Mouse (Mus musculus) adrenal gland, adult (tissue): ENCODE results near the gene Ptbp3.
A peak's percentile ranks its signal among the peaks of the same experiment; 100 is the strongest.
"Not testable (repeated sequence)": the region's sequence is repeated elsewhere in the genome, so short reads cannot be mapped to it uniquely, and the experiment has no call there.

Source experiments
- DNase-seq, 2 experiments: peaks; one replicate each; pipeline ENCODE4 v3.0.0; 2022 to 2023; ENCODE audit warnings: low spot score in 1 of 2; ENCODE audit not compliant: inconsistent age in 2 of 2

The Ptbp3 gene

DNA sequence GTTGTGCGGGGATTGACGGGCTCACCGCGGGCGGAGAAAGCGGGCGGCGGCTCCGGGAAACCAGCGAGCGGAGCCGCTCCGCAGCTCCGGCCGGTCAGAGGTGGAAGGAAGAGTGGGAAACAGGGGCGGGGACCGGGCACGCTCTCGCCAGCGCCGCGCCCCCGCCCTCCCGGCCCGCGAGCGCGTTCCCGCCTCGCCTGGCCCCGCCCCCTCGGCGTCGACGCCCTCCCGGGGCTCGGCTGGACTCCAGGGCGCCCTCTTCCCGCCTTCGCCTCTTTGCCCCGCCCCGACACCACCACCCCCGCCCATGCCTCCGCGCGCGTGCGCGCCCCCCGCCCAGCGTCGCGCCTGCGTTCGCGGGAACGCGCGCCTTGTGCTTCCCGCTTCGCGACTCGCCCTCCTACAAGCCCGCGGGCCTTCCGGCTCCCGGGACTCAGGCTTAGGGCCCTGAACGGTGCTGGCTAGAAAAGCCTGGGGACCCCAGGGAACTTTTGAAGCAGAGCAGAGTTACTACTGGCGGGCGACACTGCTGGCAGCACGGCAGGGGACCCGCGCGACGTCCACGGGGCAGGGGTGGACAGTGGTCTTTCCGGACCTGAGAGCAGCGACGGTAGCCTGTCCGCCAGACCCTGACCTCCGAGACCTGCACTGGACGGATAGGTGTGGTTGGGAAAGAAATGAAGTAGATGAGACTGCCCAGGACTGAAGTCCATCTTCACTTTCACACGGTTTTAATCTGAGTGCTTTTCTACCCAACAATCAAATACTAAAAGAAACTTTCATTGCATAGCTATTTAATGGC, at the start of gene Ptbp3:
Ptbp3 (minus strand) TSS at position 190 of the 802 bp plus-strand sequence.
- DNase-seq = peak; percentile 94 to 97

GRCm38 (mm10) chr4:59596556-59596955, 47.4 kb upstream of the Ptbp3 start:
- DNase-seq = no peak

DNA sequence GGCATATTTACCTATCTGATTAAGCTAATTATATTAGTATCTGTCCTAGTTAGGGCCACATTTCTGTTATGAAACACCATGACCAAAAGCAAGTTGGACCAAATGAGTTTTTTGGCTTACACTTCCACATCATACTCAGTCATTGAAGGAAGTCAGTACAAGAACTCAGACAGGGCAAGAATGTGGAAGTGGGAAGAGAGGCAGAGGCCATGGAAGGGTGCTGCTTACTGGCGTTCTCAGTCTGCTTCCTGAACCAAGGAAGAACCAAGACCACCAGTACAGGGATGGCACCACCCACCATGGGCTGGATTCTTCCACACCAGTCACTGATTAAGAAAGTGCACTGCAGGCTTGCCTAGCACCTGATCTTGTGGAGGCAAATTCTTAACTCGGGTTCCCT, 45.5 kb upstream of the Ptbp3 start:
- no peak for DNase-seq

DNA sequence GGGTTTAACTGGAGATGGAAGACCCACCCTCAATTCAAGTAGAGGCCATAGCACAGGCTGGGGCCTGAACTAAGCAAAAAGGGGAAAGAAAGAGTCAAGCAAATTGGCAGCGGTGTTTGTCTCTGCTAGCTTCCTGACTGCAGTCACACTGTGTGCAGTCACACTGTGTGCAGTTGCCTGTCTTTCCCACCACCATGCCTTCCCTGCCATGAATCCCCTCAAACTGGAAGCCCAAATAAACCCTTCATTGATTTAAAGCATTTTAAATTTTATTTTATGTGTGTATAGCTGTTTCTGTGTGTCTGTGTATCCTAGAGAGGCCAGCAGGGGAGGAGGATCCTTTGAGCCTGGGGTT, 38.7 kb upstream of the Ptbp3 start:
- DNase-seq = no peak

DNA sequence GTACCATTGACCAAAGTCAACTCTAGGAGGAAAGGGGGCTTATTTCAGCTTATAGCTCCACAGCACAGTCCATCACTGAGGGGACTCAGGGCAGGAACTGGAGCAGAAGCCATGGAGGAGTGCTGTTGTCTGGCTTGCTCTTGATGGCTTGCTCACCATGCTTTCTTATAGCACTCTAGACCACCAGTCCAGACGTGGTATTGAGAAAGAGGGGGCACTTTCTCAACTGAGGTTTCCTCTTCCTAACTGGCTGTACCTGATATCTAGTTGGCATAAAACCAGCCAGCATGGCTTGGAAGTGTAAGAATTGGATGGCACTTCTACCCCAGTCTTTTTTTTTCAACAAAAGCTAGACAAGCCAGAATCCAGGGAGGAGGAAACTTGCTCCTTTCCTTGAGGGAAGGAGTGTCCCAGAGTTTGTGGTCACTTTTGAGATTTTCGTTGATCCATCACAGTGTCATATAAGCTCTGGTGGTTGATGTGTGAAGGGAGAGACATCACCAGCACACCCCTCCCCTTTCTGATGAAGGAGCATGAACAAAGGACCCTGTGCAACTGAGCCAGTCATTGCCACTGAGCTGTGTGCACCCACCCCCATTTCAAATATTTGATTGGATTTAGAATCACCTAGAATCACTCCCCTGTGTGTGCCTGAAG, 38.2 kb upstream of the Ptbp3 start:
- DNase-seq = no peak

GRCm38 (mm10) chr4:59585097-59585496, 35.9 kb upstream of the Ptbp3 start:
- DNase-seq = peak; percentile 45 to 74

DNA sequence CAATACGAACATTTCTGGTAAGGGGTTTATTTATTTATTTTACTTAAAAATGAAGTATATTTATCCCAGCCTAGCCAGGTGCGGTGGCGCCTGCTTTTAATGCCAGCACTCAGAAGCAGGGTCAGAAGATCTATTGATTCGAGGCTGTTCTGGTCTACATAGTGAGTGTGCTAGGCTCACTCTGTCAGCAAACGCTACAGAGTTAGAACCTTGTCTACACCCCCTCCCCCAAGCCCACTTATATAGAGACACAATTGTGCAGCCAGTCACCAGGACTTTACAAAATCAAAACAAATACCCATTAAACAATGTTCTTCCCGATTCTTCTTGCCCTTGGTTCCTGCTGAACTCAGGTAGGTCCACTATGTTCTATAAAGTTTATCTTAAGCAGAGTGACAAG, 33.0 kb upstream of the Ptbp3 start:
- peak in 1 of 2 experiments; percentile 62 for DNase-seq

- DNase-seq = peak; percentile 99 to 100
Measured at GRCm38 (mm10) chr4:59581314-59582185, 32.4 kb upstream of the Ptbp3 start, which contains the start of gene Hsdl2. Gene Hsdl2 (plus strand): TSS chr4:59581563.

DNA sequence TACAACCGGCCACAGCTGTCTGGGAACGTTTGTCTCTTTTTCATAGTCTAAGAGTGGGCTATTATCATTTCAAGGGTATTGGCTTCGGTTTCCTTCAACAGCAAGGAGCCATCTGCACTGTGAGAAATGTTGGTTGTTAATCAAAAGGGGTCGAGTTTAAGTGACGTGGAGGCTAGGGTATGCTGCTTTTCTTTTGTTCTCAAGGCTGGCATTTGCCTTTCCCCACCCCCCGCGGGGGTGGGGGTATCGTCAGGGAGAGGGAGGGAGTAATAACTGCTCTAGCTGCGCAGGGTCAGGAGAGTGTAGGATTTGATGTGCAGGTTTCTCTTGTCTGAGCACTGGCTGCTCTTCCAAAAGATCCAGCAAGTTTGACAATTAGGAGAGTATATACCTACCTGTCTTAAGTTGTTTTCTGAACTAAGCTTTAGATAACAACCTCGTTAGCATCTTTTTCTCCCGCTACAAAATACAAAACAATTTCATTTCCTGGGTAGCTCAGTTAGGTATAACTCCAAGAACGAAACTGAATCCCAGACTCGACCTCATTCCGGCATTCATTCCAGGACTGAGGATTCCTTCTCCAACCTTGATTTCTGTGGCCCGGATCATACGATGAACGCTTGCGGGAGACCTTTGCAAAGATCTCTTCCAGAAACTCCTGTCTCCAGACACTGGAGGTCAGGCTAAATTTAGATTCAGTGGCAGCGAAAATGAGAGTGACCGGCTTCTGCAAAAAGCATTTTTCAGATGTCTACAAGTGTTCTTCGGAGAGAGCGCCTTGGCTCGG, 31.5 kb upstream of the Ptbp3 start:
- DNase-seq = peak; percentile 65 to 82

DNA sequence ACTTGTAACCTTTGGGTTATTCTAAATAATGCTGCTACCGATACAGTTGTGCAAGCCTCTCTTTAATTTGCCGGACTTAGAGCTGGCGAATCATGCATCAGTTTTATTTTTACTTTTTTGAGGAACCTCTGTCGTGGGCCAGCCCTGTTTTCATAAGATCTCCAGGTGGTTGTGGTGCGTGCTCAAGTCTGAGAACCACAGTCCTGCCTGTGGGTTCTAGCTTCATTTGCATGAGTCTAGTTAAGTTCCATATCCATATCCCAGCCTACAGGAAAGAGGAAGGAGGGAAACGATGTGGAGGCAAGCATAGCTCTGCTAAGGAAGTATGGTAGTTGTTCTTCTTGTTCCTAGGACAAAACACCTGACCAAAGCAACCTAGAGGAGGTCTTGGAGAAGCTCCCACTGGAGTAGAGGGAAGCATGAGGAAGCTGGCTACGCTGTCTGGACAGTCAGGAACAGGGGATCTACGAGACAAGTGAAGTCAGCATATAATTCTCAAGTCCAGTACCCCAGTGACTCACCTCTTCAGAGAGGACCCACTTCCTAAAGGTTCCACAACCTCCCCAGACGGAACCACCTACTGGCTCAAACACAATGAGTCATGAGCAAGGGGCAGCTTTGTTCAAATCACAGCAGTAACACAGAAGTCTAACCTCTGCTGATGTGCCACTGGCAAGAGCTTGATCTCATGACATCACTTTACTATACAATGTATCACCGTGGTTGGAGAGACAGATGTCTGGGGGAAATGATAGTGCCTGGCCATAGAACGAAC, 26.2 kb upstream of the Ptbp3 start:
- no peak for DNase-seq

DNA sequence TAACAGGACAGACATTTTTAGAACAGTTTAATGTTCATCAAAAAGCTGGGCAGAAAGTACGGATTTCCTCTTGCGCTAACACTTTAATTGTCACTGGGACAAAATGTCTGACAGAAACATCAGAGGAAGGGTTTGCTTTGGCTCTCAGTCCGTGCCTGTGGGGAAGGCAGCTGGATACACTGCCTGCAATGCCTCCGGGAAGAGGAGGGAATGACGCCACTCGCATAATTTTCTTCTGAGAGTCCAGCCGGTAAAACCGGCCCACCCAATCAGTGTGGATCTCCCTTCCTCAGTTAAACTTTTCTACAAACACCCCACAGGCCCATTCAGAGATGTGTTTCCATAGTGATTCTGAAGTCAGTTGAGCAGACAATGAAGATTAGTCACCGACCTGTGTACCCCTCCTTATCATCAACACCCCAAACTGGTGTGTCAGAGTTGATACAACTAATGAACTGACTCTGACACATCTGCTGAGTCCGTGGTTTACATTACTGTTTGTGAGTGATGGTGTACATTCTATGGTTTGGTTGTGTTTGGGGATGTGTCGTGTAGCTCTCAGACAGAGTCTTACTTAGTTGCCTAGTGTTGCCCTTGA, 23.5 kb upstream of the Ptbp3 start:
- no peak for DNase-seq

DNA sequence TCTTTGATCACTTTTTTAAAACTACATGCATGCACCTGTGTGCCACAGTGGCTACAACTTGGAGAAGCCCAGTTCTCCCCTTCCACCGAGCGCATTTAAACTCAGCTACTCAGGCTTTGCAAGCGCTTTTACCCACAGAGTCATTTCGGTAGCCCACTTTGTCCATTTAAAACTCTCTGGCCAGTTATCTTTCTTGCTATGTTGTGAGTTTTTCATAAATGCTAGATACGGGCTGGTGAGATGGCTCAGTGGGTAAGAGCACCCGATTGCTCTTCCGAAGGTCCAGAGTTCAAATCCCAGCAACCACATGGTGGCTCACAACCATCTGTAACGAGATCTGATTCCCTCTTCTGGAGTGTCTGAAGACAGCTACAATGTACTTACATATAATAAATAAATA, 21.4 kb upstream of the Ptbp3 start:
- DNase-seq = not testable (repeated sequence)

DNA sequence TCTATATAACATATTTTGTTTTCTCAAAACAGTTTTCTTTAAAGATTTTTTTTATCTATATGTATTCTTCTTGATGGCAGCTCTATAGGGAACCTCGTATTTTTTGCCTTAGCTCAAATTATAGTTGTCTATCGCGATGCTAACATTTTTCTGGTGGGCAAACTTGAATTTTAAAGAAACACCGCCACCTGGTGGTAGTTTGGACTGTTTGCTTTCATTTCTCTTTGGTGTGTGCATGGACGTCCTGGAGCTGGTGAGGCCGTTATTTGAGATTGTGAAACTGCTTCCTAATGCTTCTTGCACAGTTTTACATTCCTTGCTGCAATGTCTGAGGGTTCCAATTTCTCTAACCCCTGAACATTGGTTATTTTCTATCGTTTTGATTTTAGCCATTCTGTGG, 20.4 kb upstream of the Ptbp3 start:
- DNase-seq = peak; percentile 72 to 94

DNA sequence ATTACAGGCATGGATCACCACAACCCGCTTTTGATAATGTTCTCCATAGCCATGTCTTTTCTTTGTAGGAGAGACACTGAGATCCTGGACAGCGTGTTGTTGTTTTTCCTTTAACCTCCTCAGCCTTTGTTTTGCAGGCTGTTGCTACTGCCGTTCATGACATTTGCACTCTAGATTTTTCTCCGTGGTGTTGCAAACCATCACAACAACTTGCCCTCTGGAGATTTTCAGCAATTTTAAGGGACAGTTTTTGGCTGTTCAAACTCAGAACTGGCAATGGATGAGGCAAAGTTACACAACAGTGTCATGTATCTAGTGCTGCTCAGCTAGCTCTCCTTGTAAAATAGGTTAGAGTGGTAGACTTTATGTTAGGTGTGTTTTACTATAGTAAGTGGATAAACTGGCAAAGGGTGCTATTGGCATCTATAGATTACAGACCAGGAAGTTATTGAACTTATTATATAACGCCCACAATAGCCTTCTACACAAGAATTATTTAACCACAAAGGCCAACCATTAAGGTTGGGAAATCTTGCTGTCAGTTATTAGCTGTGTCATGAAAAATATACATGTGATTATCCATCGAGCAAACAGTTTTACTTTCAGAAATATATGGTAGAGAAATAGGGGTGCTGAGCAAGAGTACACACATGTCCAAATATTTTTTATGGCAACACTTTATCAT, 18.6 kb upstream of the Ptbp3 start:
- peak in 1 of 2 experiments; percentile 68 for DNase-seq

DNA sequence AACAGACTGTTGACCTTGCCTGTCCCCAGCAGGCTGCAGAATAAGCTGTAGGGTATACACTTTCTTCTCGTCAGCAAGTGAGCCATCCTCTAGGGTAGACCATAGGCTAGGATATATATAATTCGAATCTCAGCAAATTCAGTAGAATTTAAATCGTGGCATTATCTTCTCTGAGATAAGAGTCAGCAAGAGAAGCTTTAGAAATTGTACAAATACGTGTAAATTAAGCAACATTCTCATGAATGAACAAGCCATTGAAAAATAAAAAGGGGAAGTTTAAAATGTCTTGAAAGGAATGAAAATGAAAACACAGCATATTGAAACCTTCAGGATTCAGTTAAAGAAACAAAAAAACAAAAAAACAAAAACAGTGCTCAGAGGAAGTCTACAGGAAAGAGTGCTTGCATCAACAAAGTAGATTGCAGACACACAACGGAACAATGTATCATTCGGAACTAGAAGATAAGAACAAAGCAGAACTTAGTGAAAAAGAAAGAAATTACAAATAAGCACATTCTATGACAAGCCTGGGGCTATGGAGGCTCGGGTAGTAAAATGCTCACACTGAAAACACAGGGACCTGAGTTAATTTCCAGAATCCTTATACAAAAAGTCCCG, 16.5 kb upstream of the Ptbp3 start:
- DNase-seq = no peak

GRCm38 (mm10) chr4:59564128-59564527, 15.0 kb upstream of the Ptbp3 start:
- no peak for DNase-seq

DNA sequence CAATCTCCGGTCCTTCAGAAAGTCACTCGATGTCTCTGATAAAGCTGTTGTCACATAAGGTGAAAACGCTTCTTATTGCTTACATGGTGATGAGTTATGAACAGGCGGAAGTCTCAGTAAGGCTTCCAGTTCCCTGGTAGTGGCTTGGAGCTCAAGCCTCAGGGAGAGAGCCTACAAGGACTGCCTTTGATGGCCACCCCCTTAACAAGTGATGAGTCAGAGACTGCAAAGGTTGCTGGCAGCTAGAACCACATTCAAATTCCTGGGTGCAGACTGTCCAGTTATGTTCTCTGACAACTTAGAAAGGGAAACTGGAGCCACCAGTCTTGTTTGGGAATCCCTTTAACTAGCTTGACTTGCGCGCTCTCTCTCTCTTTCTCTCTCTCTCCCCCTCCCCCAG, 11.0 kb upstream of the Ptbp3 start:
- DNase-seq = peak; percentile 73 to 85

DNA sequence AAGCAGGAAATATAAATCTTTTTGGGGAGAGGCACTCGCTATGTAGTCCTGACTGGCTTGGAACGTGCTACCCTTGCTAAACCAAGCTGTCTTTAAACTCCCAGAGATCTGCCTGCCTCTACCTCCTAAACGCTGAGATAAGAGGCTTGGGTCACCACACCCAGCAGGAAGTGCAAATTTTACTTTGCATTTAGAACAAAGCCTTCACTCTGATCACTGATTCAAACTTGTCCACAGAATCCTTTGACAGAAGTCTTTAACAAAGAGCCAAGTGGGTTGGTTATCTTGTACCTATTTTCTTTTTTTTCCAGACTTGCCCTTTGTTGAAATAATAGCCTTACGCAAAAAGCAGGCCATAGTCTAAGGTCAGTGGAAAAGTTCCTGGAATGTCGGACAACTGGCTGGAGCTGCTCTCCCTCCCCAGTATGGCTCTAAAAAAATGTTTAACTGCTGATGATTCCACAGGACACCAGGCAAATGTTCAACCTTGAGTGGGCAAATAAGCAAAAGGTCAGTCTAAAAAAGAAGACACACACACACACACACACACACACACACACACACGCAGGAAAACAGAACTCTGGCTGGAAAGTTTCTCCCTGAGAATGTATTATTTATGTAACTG, 9.0 kb upstream of the Ptbp3 start:
- DNase-seq = peak; percentile 58 to 87
